In the genomic region with DNA sequence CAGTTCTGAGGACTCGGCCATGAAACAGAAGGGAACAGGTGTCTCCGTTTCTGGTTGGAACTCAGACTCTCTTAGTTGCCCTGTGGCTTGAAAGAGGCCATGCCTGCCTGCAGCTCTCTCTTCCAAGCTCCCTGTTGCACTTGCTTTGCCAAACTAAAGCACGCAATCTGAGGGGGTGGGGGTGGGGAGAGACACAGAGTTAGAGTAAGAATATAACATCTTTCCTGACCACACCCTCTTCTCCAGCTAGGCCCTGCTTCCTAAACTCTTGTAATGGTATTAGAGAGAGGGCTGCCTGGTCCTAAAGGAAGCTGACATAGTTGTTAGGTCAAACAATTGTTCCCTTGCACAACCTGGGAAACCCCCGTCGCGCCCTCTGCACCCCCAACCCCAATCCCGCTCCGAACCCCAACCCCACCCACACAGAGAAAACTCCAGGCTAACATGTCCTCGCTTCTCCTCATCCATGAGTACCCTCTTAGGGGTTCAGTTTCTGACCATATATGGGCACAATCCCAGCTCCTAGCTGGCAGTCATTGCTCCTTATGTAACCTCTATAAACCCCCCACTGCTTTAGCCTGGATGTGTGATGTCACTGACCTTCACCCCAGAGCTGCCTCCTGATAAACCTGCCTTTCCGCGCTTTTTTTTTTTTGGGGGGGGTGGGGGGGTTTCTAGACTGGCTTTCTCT, we compare ENCODE assay signal across 16 mouse cellular contexts. TPM values are rescaled to one million over a fixed set of nuclear protein-coding genes. Genes with fewer than 3 reads are reported as not detected.
"Had no signal": no experiment of that assay in that cellular context is flagged by ENCODE, and none has a peak within 500 bp of the region (broad histone marks: within the 10 kb centered on the region; RNA-seq: fewer than 3 reads in every experiment).

No protein-coding gene starts in this region.

- H3K4me2 ChIP-seq: liver, embryonic 15.5 days; lung, embryonic 14.5 days; midbrain, embryonic 11.5 days; neural tube, embryonic 12.5 days; stomach, embryonic 15.5 days had no signal

- ATAC-seq: midbrain, embryonic 16.5 days had no signal

- H3K36me3 ChIP-seq: liver, embryonic 15.5 days; neural tube, embryonic 12.5 days; stomach, embryonic 15.5 days had no signal

- DNase-seq: kidney, adult 8-10 months; kidney, postnatal 25 days; lung, embryonic 14.5 days; lung, postnatal 10 days; lung, postnatal 4 days; right cerebral cortex, postnatal 14 days; thymus, adult 2 months; thymus, postnatal 25 days had no signal

- H3K9ac ChIP-seq: liver, embryonic 15.5 days; lung, embryonic 14.5 days; neural tube, embryonic 12.5 days; stomach, embryonic 15.5 days had no signal

- H3K27ac ChIP-seq: left cerebral cortex, adult 2 months; liver, embryonic 15.5 days; neural tube, embryonic 12.5 days; stomach, embryonic 15.5 days had no signal

- H3K4me1 ChIP-seq: neural tube, embryonic 12.5 days; stomach, embryonic 15.5 days had no signal

- H3K4me3 ChIP-seq: left cerebral cortex, adult 2 months; liver, embryonic 15.5 days; megakaryocyte, embryonic 14.5 days; neural tube, embryonic 12.5 days; stomach, embryonic 15.5 days had no signal

- H3K9me3 ChIP-seq: liver, embryonic 15.5 days; megakaryocyte, embryonic 14.5 days; neural tube, embryonic 12.5 days; stomach, embryonic 15.5 days had no signal

- H3K27me3 ChIP-seq: liver, embryonic 15.5 days; neural tube, embryonic 12.5 days; stomach, embryonic 15.5 days had no signal

RNA-seq across cellular contexts. Expression of gene Hsd17b14, which starts 3.7 kb away (rescaled TPM):
- polyA plus RNA-seq: liver, adult 2 months had no signal
